Mouse (Mus musculus): ENCODE results near the gene Npat.

DNA sequence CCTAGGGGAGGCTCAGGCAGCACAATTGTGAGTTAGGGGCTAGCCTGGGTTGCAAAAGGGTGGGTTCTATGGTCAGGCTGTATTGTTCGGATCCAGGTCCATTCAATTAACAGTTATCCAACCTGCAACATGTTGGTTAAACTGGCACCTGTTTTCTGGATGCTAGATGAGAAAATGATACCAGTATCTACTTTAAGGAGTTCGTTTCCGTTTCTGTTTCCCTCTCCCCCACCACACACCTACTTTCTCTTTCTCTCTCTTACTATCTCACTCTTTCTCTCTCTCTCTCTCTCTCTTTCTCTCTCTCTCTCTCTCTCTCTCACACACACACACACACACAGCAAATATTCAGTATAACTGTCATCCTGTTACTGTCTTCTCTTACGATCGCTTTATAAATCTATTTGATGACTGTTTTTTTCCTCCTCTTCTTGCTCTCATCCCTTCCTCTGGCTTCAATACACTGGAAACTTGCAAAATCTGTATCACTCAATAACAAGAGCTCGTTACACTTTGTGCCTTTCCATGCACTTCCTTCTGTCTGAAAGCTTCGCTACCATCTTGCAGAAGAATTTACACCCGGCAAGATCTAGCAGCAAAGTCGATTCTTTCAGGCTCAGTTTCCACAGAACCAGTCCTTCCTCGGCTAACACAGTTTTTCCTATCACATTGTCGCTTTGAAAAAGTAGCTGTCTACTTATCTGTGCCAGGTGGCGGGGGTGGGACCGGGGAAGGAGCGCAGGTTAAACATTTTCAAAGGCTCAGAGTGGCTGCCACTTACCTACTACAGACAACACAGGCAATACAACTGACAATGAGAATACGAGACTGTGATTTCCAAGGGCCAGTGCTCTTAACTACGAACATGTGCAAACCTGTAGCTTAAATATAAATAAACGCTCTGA lies 1.2 kb upstream of the Npat start:
- TF ChIP-seq CTCF (IDR thresholded peaks at IDR 0.05; ENCODE audit: low read depth) = no peak
- TF ChIP-seq EP300 (optimal IDR thresholded peaks at IDR 0.05) = no peak
